Mouse (Mus musculus) megakaryocyte, embryonic 14.5 days (primary cell): ENCODE data around the gene Gpr157.

Source experiments
- FLI1 ChIP-seq: IDR thresholded peaks from 2 replicates; pipeline ENCODE4 v1.6.1; 2012; ENCODE audit warnings: low read length, inconsistent platforms, mixed read lengths
- GATA1 ChIP-seq: IDR thresholded peaks from 3 replicates; pipeline ENCODE4 v1.6.1; 2012; ENCODE audit warnings: mixed read lengths, low read length, inconsistent platforms, borderline replicate concordance

GRCm38 (mm10) chr4:150146286-150146685 is 59.1 kb downstream of the Gpr157 start:
- TF ChIP-seq GATA1 (no peak), FLI1 (no peak)
